Mouse (Mus musculus) forebrain, embryonic 12.5 days (tissue): Measurements from ENCODE around the gene Gm9639. TPM values are rescaled to one million over a fixed set of nuclear protein-coding genes. Genes with fewer than 3 reads are reported as not detected.
"Not testable (repeated sequence)": the region's sequence is repeated elsewhere in the genome, so short reads cannot be mapped to it uniquely, and the experiment has no call there.

Experiments
- ATAC-seq: fragments of 200-750 bp; cut with Nextera tagmentation; 2 replicates; pipeline ENCODE4 v1.8.0; 2017; ENCODE audit warnings: moderate TSS enrichment; ENCODE audit not compliant: low FRiP score
- H3K27ac ChIP-seq: fragments of 300-500 bp; sonication (generic); 2 replicates; pipeline ENCODE4 v1.5.1; 2016; ENCODE audit warnings: mild to moderate bottlenecking
- H3K27me3 ChIP-seq: fragments of 300-500 bp; sonication (generic); 2 replicates; pipeline ENCODE4 v1.6.1; 2016; ENCODE audit warnings: mild to moderate bottlenecking
- H3K36me3 ChIP-seq: fragments of 300-500 bp; sonication (generic); replicated peaks from 2 replicates; pipeline ENCODE4 v1.6.1; 2016; ENCODE audit warnings: mild to moderate bottlenecking
- H3K4me1 ChIP-seq: fragments of 300-500 bp; sonication (generic); 2 replicates; pipeline ENCODE4 v1.6.1; 2016
- H3K4me2 ChIP-seq: fragments of 300-500 bp; sonication (generic); 2 replicates; pipeline ENCODE4 v1.6.1; 2016; ENCODE audit warnings: mild to moderate bottlenecking, moderate library complexity
- H3K4me3 ChIP-seq: fragments of 300-500 bp; sonication (generic); replicated peaks from 2 replicates; pipeline ENCODE4 v1.5.1; 2016; ENCODE audit warnings: mild to moderate bottlenecking
- H3K9ac ChIP-seq: fragments of 300-500 bp; sonication (generic); 2 replicates; pipeline ENCODE4 v1.6.1; 2016; ENCODE audit warnings: mild to moderate bottlenecking
- H3K9me3 ChIP-seq: fragments of 300-500 bp; sonication (generic); 2 replicates; pipeline ENCODE4 v1.6.1; 2016
- WGBS: fragments of 180-500 bp; shearing (Covaris S2); methylation state at CpG from one replicate; pipeline ENCODE4 v1.1.7; 2016; 5-methylcytosine and 5-hydroxymethylcytosine counted together
- polyA plus RNA-seq: library from polyadenylated mRNA; unstranded; fragments of >200 nt; fragmentation: Nextera tagmentation; extraction: Ambion mirVana; gene quantifications from 2 replicates; pipeline ENCODE4 v1.2.1, GENCODE M21; 2016

The Gm9639 gene
- polyA plus RNA-seq, 1 experiment from 2014 or later = not detected

DNA sequence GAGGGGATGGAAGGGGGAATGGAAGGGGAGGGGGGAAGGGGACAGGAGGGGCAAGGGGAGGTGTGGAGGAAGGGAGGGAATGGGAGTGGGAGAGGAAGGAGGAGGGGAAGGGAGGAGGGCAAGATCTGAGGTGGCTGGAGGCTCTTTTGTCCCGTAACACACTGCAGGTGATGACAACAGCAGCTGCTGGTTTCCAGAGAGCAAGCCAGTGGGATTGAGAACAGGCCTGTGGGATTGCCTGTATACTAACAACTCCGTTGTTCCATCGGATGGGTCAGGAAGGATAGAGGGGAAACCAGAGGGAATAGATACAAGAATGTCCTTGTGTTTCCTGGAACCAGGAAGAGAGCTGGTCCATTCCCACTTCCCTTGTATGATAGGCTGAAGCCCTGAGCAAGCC lies 2.8 kb upstream of the Gm9639 start:
- Histone ChIP-seq H3K9ac (no peak overlapping the region), H3K9me3 (no peaks in the 10 kb centered on the region), H3K27ac (peak overlapping the region; percentile 70; the same call in 1 of the 2 replicates), H3K4me2 (no peak overlapping the region), H3K4me1 (peaks cover 16% of the 10 kb centered on the region; the same call in 1 of the 2 replicates), H3K27me3 (no peaks in the 10 kb centered on the region), H3K36me3 (no peaks in the 10 kb centered on the region), H3K4me3 (no peak overlapping the region)
- no peak for ATAC-seq
- WGBS = 6% methylated on average over 3 of the region's 3 CpGs

GRCm38 (mm10) chr10:77788621-77789020 lies 6.3 kb downstream of the Gm9639 start:
- no peaks in the 10 kb centered on the region for H3K4me1 ChIP-seq
- no peak overlapping the region for H3K4me2 ChIP-seq
- no peaks in the 10 kb centered on the region for H3K9me3 ChIP-seq
- no peak for ATAC-seq
- H3K9ac ChIP-seq = no peak overlapping the region
- H3K27me3 ChIP-seq = no peaks in the 10 kb centered on the region
- no peak overlapping the region for H3K27ac ChIP-seq
- H3K4me3 ChIP-seq = no peak overlapping the region
- H3K36me3 ChIP-seq = no peaks in the 10 kb centered on the region
- WGBS = 90% methylated on average over 2 of the region's 2 CpGs

GRCm38 (mm10) chr10:77787876-77788275 lies 7.0 kb downstream of the Gm9639 start, which contains the start of gene Gm7137:
TSS of gene Gm7137 (minus strand) at chr10:77788200.
- WGBS = 43% methylated on average over 1 of the region's 1 CpGs
- H3K9me3 ChIP-seq = not testable (repeated sequence)

GRCm38 (mm10) chr10:77783396-77783795 lies 11.5 kb downstream of the Gm9639 start:
- H3K27ac ChIP-seq, H3K4me3 ChIP-seq, ATAC-seq, H3K4me2 ChIP-seq, H3K9ac ChIP-seq, H3K27me3 ChIP-seq, H3K9me3 ChIP-seq, H3K36me3 ChIP-seq, H3K4me1 ChIP-seq: not testable (repeated sequence)
- WGBS = 70% methylated on average over 3 of the region's 3 CpGs

More at GRCm38 (mm10) chr10:77787876-77788275, 7.0 kb downstream of the Gm9639 start, which contains the start of gene Gm7137:
- H3K36me3 ChIP-seq, H3K4me3 ChIP-seq, H3K4me2 ChIP-seq, H3K27ac ChIP-seq, H3K27me3 ChIP-seq, ATAC-seq, H3K9ac ChIP-seq, H3K4me1 ChIP-seq: not testable (repeated sequence)

GRCm38 (mm10) chr10:77782442-77782841 lies 12.4 kb downstream of the Gm9639 start, which contains the start of gene Gm3250:
TSS of gene Gm3250 (minus strand) at chr10:77782542.
- no CpG with 5 or more reads among the region's 1 CpGs for WGBS
- H3K27me3 ChIP-seq, H3K9ac ChIP-seq, H3K4me1 ChIP-seq, H3K4me3 ChIP-seq, H3K36me3 ChIP-seq, H3K9me3 ChIP-seq, H3K27ac ChIP-seq, ATAC-seq, H3K4me2 ChIP-seq: not testable (repeated sequence)

GRCm38 (mm10) chr10:77776844-77777243 lies 18.0 kb downstream of the Gm9639 start, which contains the start of gene Gm7138:
TSS of gene Gm7138 (minus strand) at chr10:77776944.
- H3K9ac ChIP-seq, H3K27me3 ChIP-seq, H3K4me3 ChIP-seq, H3K9me3 ChIP-seq, H3K27ac ChIP-seq, ATAC-seq, H3K36me3 ChIP-seq, H3K4me2 ChIP-seq, H3K4me1 ChIP-seq: not testable (repeated sequence)
- 71% methylated on average over 1 of the region's 1 CpGs for WGBS

DNA sequence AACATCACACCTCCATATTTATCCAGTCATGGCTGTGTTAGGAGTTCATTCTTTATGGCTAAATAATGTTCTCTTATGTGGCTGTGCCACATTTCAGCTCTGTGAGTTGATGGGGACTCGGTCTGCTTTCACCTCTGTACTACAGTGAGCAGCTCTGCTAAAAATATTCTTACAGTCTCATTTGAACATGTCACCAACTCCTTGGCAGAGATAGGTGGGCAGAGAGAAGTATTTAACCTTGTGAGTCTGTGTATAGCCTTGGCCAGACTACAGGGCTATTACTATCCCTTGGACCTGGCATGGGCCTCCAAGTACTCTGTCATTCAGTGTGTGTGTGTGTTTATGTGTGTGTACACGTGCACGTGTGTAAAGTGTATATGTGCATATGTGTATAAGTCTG lies 22.7 kb downstream of the Gm9639 start:
- not testable (repeated sequence) for H3K9ac ChIP-seq, H3K4me3 ChIP-seq, ATAC-seq, H3K27ac ChIP-seq, H3K9me3 ChIP-seq, H3K4me2 ChIP-seq, H3K27me3 ChIP-seq, H3K4me1 ChIP-seq, H3K36me3 ChIP-seq
- 92% methylated on average over 1 of the region's 3 CpGs for WGBS

- not testable (repeated sequence) for H3K9ac ChIP-seq, H3K27ac ChIP-seq, H3K4me2 ChIP-seq, H3K4me1 ChIP-seq, H3K9me3 ChIP-seq, ATAC-seq, H3K36me3 ChIP-seq, H3K27me3 ChIP-seq, H3K4me3 ChIP-seq
- WGBS = 38% methylated on average over 1 of the region's 1 CpGs
Measured at GRCm38 (mm10) chr10:77771225-77771624, 23.7 kb downstream of the Gm9639 start, which contains the start of gene Gm3238. TSS of gene Gm3238 (minus strand) at chr10:77771325.

DNA sequence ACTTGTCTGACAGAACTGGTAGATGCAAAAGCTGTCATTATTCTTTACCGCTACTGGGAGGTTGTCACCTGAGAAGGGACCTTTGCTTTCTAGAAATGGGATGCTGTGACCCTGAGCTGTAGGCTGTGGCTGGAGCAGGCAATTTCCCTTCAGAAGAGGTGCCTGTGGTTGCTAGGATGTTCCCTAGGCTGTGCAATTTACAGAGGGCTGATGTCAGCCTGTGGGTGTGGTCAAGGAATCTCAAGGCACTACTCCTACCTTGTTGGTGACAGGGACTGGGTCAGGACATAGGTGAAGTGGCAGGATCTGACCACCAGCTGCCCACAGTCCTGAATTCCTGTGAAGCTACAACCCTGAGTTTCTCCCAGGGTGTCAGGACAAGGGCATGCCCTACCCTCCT lies 25.1 kb downstream of the Gm9639 start:
- Histone ChIP-seq H3K4me1 (no peaks in the 10 kb centered on the region), H3K36me3 (no peaks in the 10 kb centered on the region), H3K27me3 (no peaks in the 10 kb centered on the region), H3K4me2 (no peak overlapping the region), H3K4me3 (no peak overlapping the region), H3K9ac (no peak overlapping the region), H3K27ac (no peak overlapping the region), H3K9me3 (no peaks in the 10 kb centered on the region)
- 77% methylated on average over 1 of the region's 1 CpGs for WGBS
- ATAC-seq = no peak

GRCm38 (mm10) chr10:77759582-77759981 lies 35.3 kb downstream of the Gm9639 start, which contains the start of gene Gm3233:
TSS of gene Gm3233 (minus strand) at chr10:77759682.
- not testable (repeated sequence) for ATAC-seq, H3K4me3 ChIP-seq, H3K27ac ChIP-seq, H3K27me3 ChIP-seq, H3K4me1 ChIP-seq, H3K4me2 ChIP-seq, H3K9ac ChIP-seq, H3K9me3 ChIP-seq, H3K36me3 ChIP-seq
- no CpG with 5 or more reads among the region's 1 CpGs for WGBS

- Histone ChIP-seq H3K36me3 (no peaks in the 10 kb centered on the region), H3K4me1 (no peaks in the 10 kb centered on the region), H3K27me3 (no peaks in the 10 kb centered on the region), H3K27ac (no peak overlapping the region), H3K4me3 (no peak overlapping the region), H3K9ac (no peak overlapping the region), H3K4me2 (no peak overlapping the region), H3K9me3 (no peaks in the 10 kb centered on the region)
- ATAC-seq = no peak
Measured at GRCm38 (mm10) chr10:77753448-77753847, 41.4 kb downstream of the Gm9639 start.

DNA sequence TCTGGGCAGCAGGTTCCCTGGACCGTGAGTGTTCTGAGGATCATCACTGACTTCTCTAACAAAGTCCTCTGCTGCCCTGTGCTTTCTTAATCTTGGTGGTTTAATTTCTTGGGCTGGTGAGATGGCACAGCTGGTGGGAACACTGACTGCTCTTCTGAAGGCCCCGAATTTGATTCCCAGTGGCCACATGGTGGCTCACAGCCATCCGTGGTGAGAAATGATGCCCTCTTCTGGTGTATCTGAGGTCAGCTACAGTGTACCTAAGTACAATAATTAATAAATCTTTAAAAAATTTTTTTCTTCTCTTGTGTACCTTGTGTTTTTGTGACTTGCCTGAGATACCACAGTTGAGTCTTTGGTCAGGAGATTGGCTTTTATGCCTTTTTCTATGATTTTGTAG lies 42.6 kb downstream of the Gm9639 start:
- H3K27me3 ChIP-seq, H3K27ac ChIP-seq, H3K4me2 ChIP-seq, H3K36me3 ChIP-seq, H3K9ac ChIP-seq, H3K9me3 ChIP-seq, ATAC-seq, H3K4me1 ChIP-seq, H3K4me3 ChIP-seq: not testable (repeated sequence)
- WGBS = 67% methylated on average over 3 of the region's 3 CpGs

DNA sequence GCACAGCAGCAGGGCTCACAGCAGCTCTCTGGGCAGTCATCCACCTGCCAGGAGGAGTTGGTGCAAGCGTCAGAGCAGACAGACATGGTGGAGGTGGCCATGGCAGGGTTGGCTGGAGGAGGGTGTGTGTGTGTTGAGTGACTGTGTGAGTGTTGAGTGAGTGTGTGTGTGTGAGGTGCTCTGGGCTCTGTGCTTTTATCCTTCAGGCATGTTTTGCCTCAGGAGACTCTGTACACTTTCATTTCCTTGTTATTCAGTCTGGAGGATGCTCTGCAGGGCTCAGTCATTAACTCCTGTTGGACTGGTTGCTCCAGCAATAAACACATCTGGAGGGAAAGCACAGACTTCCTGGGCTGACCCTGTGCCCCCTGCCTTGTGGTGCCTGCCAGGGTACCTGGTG lies 43.6 kb downstream of the Gm9639 start, which contains the start of gene Gm9736:
TSS of gene Gm9736 (minus strand) at position 101 of the 400 bp plus-strand sequence.
- H3K4me1 ChIP-seq, ATAC-seq, H3K4me3 ChIP-seq, H3K27me3 ChIP-seq, H3K9ac ChIP-seq, H3K9me3 ChIP-seq, H3K4me2 ChIP-seq, H3K36me3 ChIP-seq, H3K27ac ChIP-seq: not testable (repeated sequence)
- WGBS = 86% methylated on average over 1 of the region's 1 CpGs
